Mouse (Mus musculus) heart, embryonic 11.5 days (tissue): ENCODE measurements around the gene Fat1. TPM values are rescaled to one million over a fixed set of nuclear protein-coding genes. Genes with fewer than 3 reads are reported as not detected.

Source experiments
- ATAC-seq: fragments of 200-750 bp; cut with Nextera tagmentation; replicated peaks from 2 replicates; pipeline ENCODE4 v1.8.0; 2017; ENCODE audit warnings: moderate library complexity; ENCODE audit not compliant: insufficient number of reproducible peaks, low FRiP score, low TSS enrichment
- H3K27ac ChIP-seq: fragments of 300-500 bp; sonication (generic); 2 replicates; pipeline ENCODE4 v1.5.1; 2014; ENCODE audit warnings: mild to moderate bottlenecking, low read depth, low read length
- H3K27me3 ChIP-seq: fragments of 300-500 bp; sonication (generic); 2 replicates; pipeline ENCODE4 v1.6.1; 2014; ENCODE audit warnings: mild to moderate bottlenecking, low read length, mixed read lengths; ENCODE audit not compliant: control insufficient read depth, insufficient read depth
- H3K36me3 ChIP-seq: fragments of 300-500 bp; sonication (generic); 2 replicates; pipeline ENCODE4 v1.6.1; 2014; ENCODE audit warnings: mild to moderate bottlenecking, low read length, moderate library complexity, mixed read lengths; ENCODE audit not compliant: control insufficient read depth, insufficient read depth
- H3K4me1 ChIP-seq: fragments of 300-500 bp; sonication (generic); 2 replicates; pipeline ENCODE4 v1.6.1; 2014; ENCODE audit warnings: low read length; ENCODE audit not compliant: control insufficient read depth, insufficient read depth
- H3K4me2 ChIP-seq: fragments of 300-500 bp; sonication (generic); 2 replicates; pipeline ENCODE4 v1.6.1; 2014; ENCODE audit warnings: mild to moderate bottlenecking, moderate library complexity
- H3K4me3 ChIP-seq: fragments of 300-500 bp; sonication (generic); 2 replicates; pipeline ENCODE4 v1.5.1; 2014; ENCODE audit warnings: low read depth, low read length
- H3K9ac ChIP-seq: fragments of 300-500 bp; sonication (generic); 2 replicates; pipeline ENCODE4 v1.6.1; 2014; ENCODE audit warnings: mild to moderate bottlenecking, low read depth, low read length, moderate library complexity
- H3K9me3 ChIP-seq: fragments of 300-500 bp; sonication (generic); replicated peaks from 2 replicates; pipeline ENCODE4 v1.6.1; 2016; ENCODE audit warnings: low read length; ENCODE audit not compliant: control insufficient read depth
- WGBS: fragments of 180-500 bp; shearing (Covaris S2); extraction: QIAGEN DNeasy Blood & Tissue Kit; methylation state at CpG from one replicate; pipeline ENCODE4 v1.1.7; 2014; ENCODE audit not compliant: insufficient replicate concordance; 5-methylcytosine and 5-hydroxymethylcytosine counted together
- polyA plus RNA-seq: library from polyadenylated mRNA; unstranded; fragments of >200 nt; fragmentation: Nextera tagmentation; extraction: Ambion mirVana; gene quantifications from 2 replicates; pipeline ENCODE4 v1.2.1, GENCODE M21; 2014

Fat1 gene
- polyA plus RNA-seq, 1 experiment from 2014 or later: 20.2 TPM

- Histone ChIP-seq H3K4me1 (peaks cover 46% of the 10 kb centered on the region), H3K4me2 (no peak overlapping the region), H3K27ac (no peak overlapping the region), H3K27me3 (no peaks in the 10 kb centered on the region), H3K9me3 (no peaks in the 10 kb centered on the region), H3K36me3 (no peaks in the 10 kb centered on the region), H3K9ac (no peak overlapping the region), H3K4me3 (no peak overlapping the region)
- 73% methylated on average over 4 of the region's 4 CpGs for WGBS
- no peak for ATAC-seq
These were observed 67.4 kb downstream of the Fat1 start for GRCm38 (mm10) chr8:45002686-45003085.

- H3K9me3 ChIP-seq: no peaks in the 10 kb centered on the region
- peaks cover 37% of the 10 kb centered on the region for H3K4me1 ChIP-seq
- no peak overlapping the region for H3K9ac ChIP-seq
- 0 out of 2 replicates have a peak overlapping the region, but pooled peaks have one; percentile 35 for H3K27ac ChIP-seq
- no peak overlapping the region for H3K4me2 ChIP-seq
- no peaks in the 10 kb centered on the region for H3K27me3 ChIP-seq
- H3K4me3 ChIP-seq: no peak overlapping the region
- H3K36me3 ChIP-seq: no peaks in the 10 kb centered on the region
- 51% methylated on average over 3 of the region's 3 CpGs for WGBS
- no peak for ATAC-seq
These were observed 68.8 kb downstream of the Fat1 start for GRCm38 (mm10) chr8:45004021-45004420.

- no peak overlapping the region for H3K9ac ChIP-seq
- no peaks in the 10 kb centered on the region for H3K4me1 ChIP-seq
- no peak for ATAC-seq
- no peak overlapping the region for H3K27ac ChIP-seq
- H3K9me3 ChIP-seq: no peaks in the 10 kb centered on the region
- no peak overlapping the region for H3K4me2 ChIP-seq
- H3K36me3 ChIP-seq: peaks cover 13% of the 10 kb centered on the region
- WGBS: 34% methylated on average over 4 of the region's 4 CpGs
- no peak overlapping the region for H3K4me3 ChIP-seq
- H3K27me3 ChIP-seq: no peaks in the 10 kb centered on the region
These were observed 75.4 kb downstream of the Fat1 start for GRCm38 (mm10) chr8:45010685-45011084.

- no peak for ATAC-seq
- WGBS: 87% methylated on average over 12 of the region's 12 CpGs
- no peak overlapping the region for H3K9ac ChIP-seq
- no peak overlapping the region for H3K27ac ChIP-seq
- no peaks in the 10 kb centered on the region for H3K4me1 ChIP-seq
- no peaks in the 10 kb centered on the region for H3K9me3 ChIP-seq
- no peak overlapping the region for H3K4me2 ChIP-seq
- H3K27me3 ChIP-seq: no peaks in the 10 kb centered on the region
- H3K4me3 ChIP-seq: no peak overlapping the region
- H3K36me3 ChIP-seq: peaks cover 13% of the 10 kb centered on the region
These were observed 76.5 kb downstream of the Fat1 start for GRCm38 (mm10) chr8:45011774-45012173.

- no peak overlapping the region for H3K4me2 ChIP-seq
- H3K4me3 ChIP-seq: no peak overlapping the region
- no peaks in the 10 kb centered on the region; the same call in 1 of the 2 replicates for H3K4me1 ChIP-seq
- H3K27me3 ChIP-seq: no peaks in the 10 kb centered on the region
- ATAC-seq: no peak
- WGBS: 89% methylated on average over 8 of the region's 8 CpGs
- H3K9ac ChIP-seq: no peak overlapping the region
- H3K9me3 ChIP-seq: no peaks in the 10 kb centered on the region
- H3K36me3 ChIP-seq: peaks cover 17% of the 10 kb centered on the region
- H3K27ac ChIP-seq: no peak overlapping the region
These were observed 78.6 kb downstream of the Fat1 start for GRCm38 (mm10) chr8:45013852-45014251.

GRCm38 (mm10) chr8:45014498-45015067 lies 79.3 kb downstream of the Fat1 start:
- Histone ChIP-seq H3K9ac (no peak overlapping the region), H3K27me3 (no peaks in the 10 kb centered on the region), H3K36me3 (peaks cover 17% of the 10 kb centered on the region), H3K9me3 (no peaks in the 10 kb centered on the region), H3K4me2 (no peak overlapping the region), H3K4me3 (no peak overlapping the region), H3K27ac (no peak overlapping the region), H3K4me1 (no peaks in the 10 kb centered on the region; the same call in 1 of the 2 replicates)
- WGBS: 83% methylated on average over 11 of the region's 11 CpGs
- ATAC-seq: peak; percentile 42; the same call in 1 of the 2 replicates

- ATAC-seq: no peak
- no peak overlapping the region for H3K4me2 ChIP-seq
- no peaks in the 10 kb centered on the region for H3K9me3 ChIP-seq
- H3K36me3 ChIP-seq: peaks cover 6% of the 10 kb centered on the region
- H3K27me3 ChIP-seq: no peaks in the 10 kb centered on the region
- no peaks in the 10 kb centered on the region; the same call in 1 of the 2 replicates for H3K4me1 ChIP-seq
- H3K4me3 ChIP-seq: no peak overlapping the region
- H3K9ac ChIP-seq: no peak overlapping the region
- 90% methylated on average over 8 of the region's 8 CpGs for WGBS
- H3K27ac ChIP-seq: no peak overlapping the region
These were observed 80.6 kb downstream of the Fat1 start for GRCm38 (mm10) chr8:45015876-45016275.

GRCm38 (mm10) chr8:45019241-45019640 lies 84.0 kb downstream of the Fat1 start:
- no peak overlapping the region for H3K9ac ChIP-seq
- H3K4me3 ChIP-seq: no peak overlapping the region
- H3K9me3 ChIP-seq: no peaks in the 10 kb centered on the region
- no peak overlapping the region for H3K4me2 ChIP-seq
- peaks cover 3% of the 10 kb centered on the region; the same call in 1 of the 2 replicates for H3K4me1 ChIP-seq
- H3K27me3 ChIP-seq: no peaks in the 10 kb centered on the region
- peaks cover 20% of the 10 kb centered on the region for H3K36me3 ChIP-seq
- no peak overlapping the region for H3K27ac ChIP-seq
- 73% methylated on average over 5 of the region's 5 CpGs for WGBS
- ATAC-seq: no peak

GRCm38 (mm10) chr8:45021171-45021570 lies 85.9 kb downstream of the Fat1 start:
- Histone ChIP-seq H3K4me2 (no peak overlapping the region), H3K36me3 (peaks cover 39% of the 10 kb centered on the region), H3K4me1 (peaks cover 3% of the 10 kb centered on the region; the same call in 1 of the 2 replicates), H3K9ac (no peak overlapping the region), H3K9me3 (no peaks in the 10 kb centered on the region), H3K27ac (no peak overlapping the region), H3K4me3 (no peak overlapping the region), H3K27me3 (no peaks in the 10 kb centered on the region)
- no peak for ATAC-seq
- WGBS: 89% methylated on average over 5 of the region's 5 CpGs
